Mouse (Mus musculus) T-helper 2 cell (primary cell): ENCODE measurements at regions not wholly inside any gene's neighbourhood (a gene's known extent, or its start where the extent isn't known, plus 50 kb on each side); places are given as distances from the start of the nearest gene placed in this dataset.

Experiments
- in situ Hi-C: fragments of 300-600 bp; cut with MboI, MseI; formaldehyde crosslinking; loops from one replicate; pipeline ENCODE4 v1.15.1; 2025; ENCODE audit warnings: high pct_unique_total_duplicates

GRCm38 (mm10) chr6:24269633-24270032 lies 101.7 kb upstream of the Slc13a1 start:
- in situ Hi-C loops, result no loop called here

DNA sequence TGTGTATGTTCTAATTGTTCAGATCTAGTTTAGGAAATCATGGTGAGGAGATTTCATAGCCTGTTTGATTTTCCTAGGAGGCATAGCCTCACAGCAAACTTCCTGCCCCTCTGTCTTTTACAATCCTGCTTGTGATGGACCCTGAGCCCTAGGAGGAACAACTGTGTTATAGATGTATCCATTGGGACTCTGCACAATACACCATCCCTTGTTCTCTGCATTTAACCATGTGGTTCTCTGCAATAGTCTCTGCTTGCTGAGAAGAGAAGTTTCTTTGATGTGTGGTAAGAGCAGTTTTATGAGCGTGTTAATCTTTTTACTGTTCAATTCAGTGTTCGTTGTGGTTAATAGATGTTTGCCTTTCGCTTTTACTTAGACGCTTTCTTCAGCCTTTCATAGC lies 95.9 kb upstream of the Slc13a1 start:
- in situ Hi-C loops, result no loop called here

GRCm38 (mm10) chr6:24262578-24262977 lies 94.7 kb upstream of the Slc13a1 start:
- in situ Hi-C loops, result no loop called here

DNA sequence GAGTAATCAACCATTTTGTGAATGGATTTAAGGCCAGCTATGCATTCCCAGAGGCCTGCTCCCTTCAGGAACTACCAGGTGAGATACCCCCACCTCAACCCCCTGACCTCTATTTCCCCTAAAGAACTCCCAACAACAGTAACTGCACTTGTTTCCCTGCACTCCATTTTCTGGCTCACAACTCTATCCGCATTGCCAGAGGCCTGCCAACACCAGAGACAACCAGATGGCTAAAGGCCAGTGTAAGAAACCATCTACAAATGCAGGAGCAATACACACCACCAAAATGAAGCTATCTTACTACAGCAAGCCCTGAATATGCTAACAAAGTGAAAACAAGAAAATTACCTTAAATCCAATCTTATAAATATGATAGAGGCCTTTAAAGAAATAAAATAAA lies 77.7 kb upstream of the Slc13a1 start:
- in situ Hi-C loops, result no loop called here

DNA sequence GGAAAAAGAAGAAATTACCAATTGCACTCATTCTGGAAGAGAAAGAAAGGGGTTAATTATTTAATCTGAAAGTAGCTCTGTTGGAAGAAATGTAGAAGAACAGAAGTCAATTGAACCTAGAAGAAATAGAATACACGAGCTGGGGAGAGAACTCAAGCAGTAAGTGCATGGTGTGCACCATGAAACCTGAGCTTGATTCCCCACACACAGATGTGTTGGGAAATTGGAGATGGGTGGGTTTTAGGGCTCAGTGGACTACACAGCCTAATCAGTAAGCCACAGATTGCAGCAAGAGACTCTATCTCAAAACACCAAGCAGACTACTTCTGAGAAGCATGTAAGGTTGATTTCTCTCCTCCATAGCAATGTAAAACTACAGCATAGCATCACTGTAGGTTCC lies 70.6 kb upstream of the Slc13a1 start:
- in situ Hi-C loops, result no loop called here

DNA sequence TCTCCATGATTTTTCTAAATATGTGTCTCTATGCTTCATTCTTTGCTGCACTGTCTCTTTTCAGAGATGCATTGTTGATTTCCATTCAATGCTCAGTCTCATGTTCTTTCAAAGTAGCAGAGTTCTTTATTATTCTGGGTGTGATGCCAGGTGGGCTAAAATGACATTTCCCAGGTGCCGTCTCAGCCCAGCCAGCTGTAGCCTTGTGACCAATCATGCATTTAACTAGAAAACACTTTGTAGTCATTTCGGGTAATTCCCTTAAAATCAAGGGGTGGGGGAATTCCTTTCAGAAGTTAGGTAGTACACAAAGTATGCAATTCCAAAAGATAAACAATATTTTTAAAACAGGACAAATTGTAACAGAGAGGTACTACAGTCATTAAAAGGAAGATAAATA lies 70.2 kb upstream of the Slc13a1 start:
- in situ Hi-C loops, result no loop called here

DNA sequence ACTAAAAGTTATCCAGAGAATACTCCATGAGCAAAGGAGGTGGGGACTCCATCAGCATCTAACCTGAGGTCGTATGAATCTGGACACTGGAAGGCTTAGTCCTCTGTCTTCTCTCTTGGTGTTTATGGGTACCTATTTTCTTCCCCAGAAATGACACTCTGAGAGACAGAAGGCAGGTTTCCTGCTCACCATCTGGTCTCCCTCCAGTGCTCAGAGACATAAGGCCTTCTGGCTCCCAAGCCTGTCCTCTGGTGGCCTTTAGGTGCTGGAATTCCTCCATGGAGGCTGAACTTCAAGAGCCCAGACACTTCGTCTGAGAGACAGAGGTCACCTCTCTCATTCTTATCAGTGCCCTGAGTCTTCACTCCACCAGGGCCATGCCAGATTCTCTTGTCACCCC lies 65.7 kb upstream of the Slc13a1 start:
- in situ Hi-C loops, result no loop called here

- in situ Hi-C loops, result loop anchor here (10.0 kb wide), 1 partner anchor 544 kb away; no protein-coding TSS in a partner anchor
Observed at GRCm38 (mm10) chr6:24220589-24220988, 52.7 kb upstream of the Slc13a1 start.

DNA sequence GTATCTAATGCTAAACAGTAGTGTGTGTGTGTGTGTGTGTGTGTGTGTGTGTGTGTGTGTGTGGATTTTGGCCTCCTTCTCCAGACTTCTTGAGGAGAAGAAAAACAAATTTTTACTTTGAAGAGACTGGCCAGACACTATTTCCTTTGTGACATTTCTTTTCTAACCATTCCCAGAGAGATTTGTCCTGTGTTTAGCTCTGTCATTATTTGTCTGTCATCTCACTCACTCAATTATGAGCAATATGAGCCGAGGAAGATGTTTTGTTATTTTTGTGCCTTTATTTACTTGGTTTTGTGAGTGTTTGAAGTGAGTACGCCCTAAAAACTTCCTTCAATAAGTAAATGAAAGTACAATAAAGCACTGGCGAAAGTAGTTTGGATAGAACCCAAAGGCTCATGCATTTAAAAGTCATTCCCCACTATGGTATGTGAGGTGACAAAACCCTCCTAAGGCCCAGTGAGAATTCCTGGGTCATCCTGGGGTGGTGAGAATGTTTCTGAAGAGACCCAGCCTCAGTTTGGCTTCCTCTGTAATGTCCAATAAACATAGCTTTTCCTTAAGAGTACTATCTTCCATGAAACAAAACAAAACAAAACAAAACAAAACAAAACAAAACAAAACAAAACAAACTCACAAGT lies 52.1 kb upstream of the Slc13a1 start:
- in situ Hi-C loops, result loop anchor here (10.0 kb wide), 1 partner anchor 545 kb away; no protein-coding TSS in a partner anchor
